Mouse (Mus musculus): ENCODE results near the gene Jup. TPM values are rescaled to one million over a fixed set of nuclear protein-coding genes. Genes with fewer than 3 reads are reported as not detected.

Gene Jup
- polyA plus RNA-seq, 2 experiments from 2014 or later, result 0.19 to 1.5 TPM

Other genes with a start within 250 kb of the Jup start
- gene Krt19, start 249.1 kb downstream of the Jup start, polyA plus RNA-seq (2017; shearing (Covaris generic)), result not detected
- gene Krt9, start 204.5 kb downstream of the Jup start, polyA plus RNA-seq (2017; shearing (Covaris generic)), result not detected
- not detected for gene Krt14, start 190.2 kb downstream of the Jup start, polyA plus RNA-seq (2017; shearing (Covaris generic))
- not detected for gene Krt16, start 148.9 kb downstream of the Jup start, polyA plus RNA-seq (2017; shearing (Covaris generic))
- 1 to 10 TPM in 1 of 2 experiments, under 1 TPM in 1; 0.99 to 1.1 TPM for gene Krt17, start 136.7 kb downstream of the Jup start, polyA plus RNA-seq (2017; shearing (Covaris generic))
- gene Krt42, start 127.9 kb downstream of the Jup start, polyA plus RNA-seq (2017; shearing (Covaris generic)), result not detected
- 1,000 to 10,000 TPM; 1,765 to 2,357 TPM for gene Eif1, start 77.9 kb downstream of the Jup start, polyA plus RNA-seq (2017; shearing (Covaris generic))
- gene Gast, start 63.4 kb downstream of the Jup start, polyA plus RNA-seq (2017; shearing (Covaris generic)), result not detected
- under 1 TPM in 1 of 2 experiments, not detected in 1; 0.87 TPM for gene Hap1, start 41.6 kb downstream of the Jup start, polyA plus RNA-seq (2017; shearing (Covaris generic))
- not detected for gene P3h4, start 17.1 kb upstream of the Jup start, polyA plus RNA-seq (2017; shearing (Covaris generic))
- not detected for gene Fkbp10, start 17.9 kb upstream of the Jup start, polyA plus RNA-seq (2017; shearing (Covaris generic))
- 100 to 1,000 TPM; 118 to 125 TPM for gene Nt5c3b, start 44.0 kb upstream of the Jup start, polyA plus RNA-seq (2017; shearing (Covaris generic))
- gene Klhl10, start 44.2 kb upstream of the Jup start, polyA plus RNA-seq (2017; shearing (Covaris generic)), result not detected
- gene Klhl11, start 75.0 kb upstream of the Jup start, polyA plus RNA-seq (2017; shearing (Covaris generic)), result 1 to 10 TPM; 1.9 to 2.1 TPM
- gene Acly, start 130.2 kb upstream of the Jup start, polyA plus RNA-seq (2017; shearing (Covaris generic)), result 10 to 100 TPM; 57.2 to 76.7 TPM
- gene Ttc25, start 147.8 kb upstream of the Jup start, polyA plus RNA-seq (2017; shearing (Covaris generic)), result under 1 TPM in 1 of 2 experiments, not detected in 1; 0.15 TPM
- gene Cnp, start 177.1 kb upstream of the Jup start, polyA plus RNA-seq (2017; shearing (Covaris generic)), result 100 to 1,000 TPM; 181 to 201 TPM
- 10 to 100 TPM; 28.2 to 28.8 TPM for gene Nkiras2, start 221.5 kb upstream of the Jup start, polyA plus RNA-seq (2017; shearing (Covaris generic))
- gene Dnajc7, start 222.4 kb upstream of the Jup start, polyA plus RNA-seq (2017; shearing (Covaris generic)), result 100 to 1,000 TPM; 237 to 338 TPM

Measured in activated CD4-positive, CD25-positive, alpha-beta regulatory T cell, adult 4 months (primary cell).